Mouse (Mus musculus): ENCODE results near the gene Plcl2.
A peak's percentile ranks its signal among the peaks of the same experiment; 100 is the strongest.

Plcl2 gene

DNA sequence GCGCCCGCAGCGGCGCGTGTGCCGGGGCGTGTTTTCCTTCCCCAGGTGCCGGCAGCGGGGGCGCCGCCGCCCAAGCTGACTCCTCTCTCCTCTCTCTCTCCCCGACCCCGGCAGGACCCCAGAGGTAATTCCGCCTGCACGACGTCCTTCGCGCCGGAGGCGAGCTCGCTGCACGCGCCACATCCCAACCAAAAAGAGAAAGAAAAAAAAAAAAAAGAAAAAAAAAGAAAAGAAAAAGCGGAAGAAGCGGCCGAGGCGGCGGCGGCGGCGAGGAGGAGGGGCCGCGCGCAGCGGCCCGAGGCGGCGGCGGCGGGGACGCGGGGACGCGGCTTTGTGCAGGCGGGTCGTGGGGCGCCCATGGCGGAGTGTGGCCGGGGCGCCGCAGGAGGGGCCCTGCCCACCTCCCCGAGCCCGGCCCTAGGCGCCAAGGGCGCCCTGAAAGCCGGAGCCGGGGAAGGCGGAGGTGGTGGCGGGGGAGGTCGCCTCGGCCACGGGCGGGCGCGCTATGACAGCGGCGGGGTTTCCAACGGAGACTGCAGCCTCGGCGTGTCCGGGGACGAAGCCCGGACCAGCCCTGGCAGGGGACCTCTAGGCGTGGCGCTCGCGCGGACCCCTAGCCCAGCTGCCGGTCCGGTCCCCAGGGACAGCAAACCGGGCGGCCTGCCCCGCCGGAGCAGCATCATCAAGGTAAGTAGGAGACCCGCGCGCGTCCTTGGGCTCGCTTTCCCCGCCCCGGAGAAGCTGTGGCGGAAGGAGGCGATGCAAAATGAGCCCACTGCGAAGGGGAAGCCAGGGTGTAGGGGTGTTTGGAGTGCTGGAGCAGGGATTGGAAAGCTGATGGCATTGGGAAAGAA lies at the start of gene Plcl2:
Gene Plcl2 (plus strand): TSS at position 153 of the 854 bp plus-strand sequence.
- peak; percentile 76 for DNase-seq (ENCODE audit: low read depth, low spot score)

- no peak for DNase-seq (ENCODE audit: low read depth, low spot score)
Observed at GRCm38 (mm10) chr17:50460301-50460700, 48.9 kb upstream of the Plcl2 start.

DNA sequence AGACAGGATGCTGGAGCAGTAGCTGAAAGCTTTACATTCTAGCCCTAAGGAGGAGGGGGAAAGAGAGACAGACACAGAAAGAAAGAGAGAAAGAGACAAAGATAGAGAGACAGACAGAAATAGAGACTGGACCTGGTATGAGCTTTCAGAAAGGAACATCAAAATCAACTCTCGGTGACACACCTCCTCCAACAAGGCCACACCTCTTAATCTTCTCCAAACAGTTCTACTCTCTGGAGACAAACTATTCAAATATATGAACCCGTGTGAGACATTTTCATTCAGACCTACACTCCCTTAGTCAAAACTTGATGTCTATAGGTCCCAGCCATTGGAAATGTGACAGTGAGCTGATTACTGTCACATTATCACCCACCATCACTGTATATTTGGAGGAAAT lies 41.8 kb upstream of the Plcl2 start:
- no peak for DNase-seq (ENCODE audit: low read depth, low spot score)

DNA sequence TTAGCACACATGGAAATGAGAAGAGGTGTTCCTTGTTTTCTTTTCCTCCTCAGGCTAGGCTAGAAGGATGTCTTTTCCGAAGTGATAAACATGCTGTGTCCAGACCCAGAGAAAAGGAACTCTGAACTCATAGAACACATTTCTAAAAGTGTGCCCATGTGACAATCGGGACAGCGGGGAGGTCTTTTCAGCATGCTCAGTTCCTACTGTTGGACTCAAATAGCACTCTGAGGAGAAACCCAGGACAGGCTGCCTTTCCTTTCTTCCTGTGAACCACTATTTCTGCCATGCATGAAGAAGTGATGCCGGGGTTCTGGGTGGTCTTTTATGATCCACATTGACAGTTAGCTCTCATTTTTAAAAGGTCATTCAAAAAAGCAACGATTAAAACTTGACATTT lies 40.1 kb upstream of the Plcl2 start:
- no peak for DNase-seq (ENCODE audit: low read depth, low spot score)

DNA sequence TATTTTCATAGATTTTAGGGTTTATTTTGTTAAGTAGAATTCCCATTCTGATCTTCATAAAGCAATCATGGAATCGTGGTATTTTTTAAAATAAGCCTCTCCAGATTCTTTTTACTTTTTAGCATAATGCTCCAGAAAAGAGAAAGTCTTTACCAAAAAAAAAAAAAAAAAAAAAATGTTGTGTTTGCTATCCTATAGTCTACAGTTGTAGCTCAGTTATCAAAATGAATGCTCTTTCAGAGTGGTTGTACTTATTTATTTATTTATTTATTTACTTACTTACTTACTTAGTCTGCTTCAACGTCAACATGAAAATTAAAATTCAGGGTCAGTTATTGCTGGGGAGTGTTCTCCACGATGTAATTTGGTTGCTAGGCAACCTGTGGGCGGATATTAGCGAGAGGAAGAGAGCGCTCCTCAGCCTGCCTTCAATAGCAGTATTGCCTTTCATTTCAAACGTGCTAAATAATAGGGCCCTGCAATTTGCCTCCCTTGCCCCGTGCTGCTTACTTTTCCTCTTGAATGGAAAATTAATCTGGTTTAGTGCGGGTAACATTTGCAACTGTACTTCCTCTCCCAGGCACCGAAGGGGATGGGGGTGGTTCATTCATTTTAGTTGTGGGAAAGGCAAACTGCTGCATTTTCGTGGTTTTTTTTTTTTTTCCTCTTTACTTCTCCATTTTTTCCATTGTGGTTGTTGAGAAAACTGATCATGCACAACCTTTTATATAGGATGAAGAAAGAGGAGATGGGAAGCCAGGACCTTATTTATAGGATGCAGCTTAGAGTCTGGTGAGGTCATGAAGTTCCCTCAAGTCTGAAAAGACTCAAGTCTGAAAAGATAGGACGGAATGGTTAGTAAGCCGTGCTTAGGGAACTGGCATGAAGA lies 39.4 kb upstream of the Plcl2 start:
- peak; percentile 9 for DNase-seq (ENCODE audit: low read depth, low spot score)

GRCm38 (mm10) chr17:50470432-50471078 lies 38.6 kb upstream of the Plcl2 start:
- DNase-seq (ENCODE audit: low read depth, low spot score): peak; percentile 11

GRCm38 (mm10) chr17:50471230-50471629 lies 38.0 kb upstream of the Plcl2 start:
- no peak for DNase-seq (ENCODE audit: low read depth, low spot score)

DNA sequence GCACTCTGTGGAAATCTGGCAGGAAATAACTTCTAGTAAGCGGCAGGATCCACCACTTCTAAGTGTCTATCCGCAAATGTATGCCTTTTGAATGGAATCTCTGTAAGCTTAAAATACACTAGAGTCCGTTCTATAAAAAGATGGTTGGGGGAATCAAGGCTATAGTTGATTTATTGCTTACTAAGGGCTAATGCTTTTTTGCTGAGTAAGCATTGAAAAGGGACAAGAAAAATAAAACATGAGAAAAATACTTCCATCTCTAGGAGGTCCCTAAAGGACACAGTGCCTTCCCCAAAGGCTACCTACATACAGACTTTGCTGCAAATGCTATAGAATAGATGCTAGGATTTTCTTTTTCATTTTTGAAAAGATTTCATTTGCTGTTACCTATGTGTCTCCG lies 31.9 kb upstream of the Plcl2 start:
- DNase-seq (ENCODE audit: low read depth, low spot score): no peak

DNA sequence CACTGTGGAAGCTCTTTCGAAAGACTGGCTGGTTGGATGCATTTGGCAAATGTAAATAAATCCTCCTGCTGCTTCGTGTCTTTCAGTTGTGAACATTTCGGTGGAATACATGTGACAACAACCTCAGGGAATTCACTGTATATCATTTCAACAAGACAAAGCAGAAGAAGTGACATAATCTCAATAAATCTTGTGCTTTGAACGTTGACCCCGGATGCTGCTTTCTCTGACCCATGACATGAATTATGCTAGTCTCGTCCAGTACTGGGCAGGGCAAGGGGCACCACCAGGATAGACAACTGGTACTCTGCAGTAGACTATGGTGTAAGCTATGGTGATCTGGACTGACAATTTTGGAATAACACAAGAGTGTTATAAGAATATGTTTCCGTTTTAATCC lies 28.3 kb upstream of the Plcl2 start:
- no peak for DNase-seq (ENCODE audit: low read depth, low spot score)

DNA sequence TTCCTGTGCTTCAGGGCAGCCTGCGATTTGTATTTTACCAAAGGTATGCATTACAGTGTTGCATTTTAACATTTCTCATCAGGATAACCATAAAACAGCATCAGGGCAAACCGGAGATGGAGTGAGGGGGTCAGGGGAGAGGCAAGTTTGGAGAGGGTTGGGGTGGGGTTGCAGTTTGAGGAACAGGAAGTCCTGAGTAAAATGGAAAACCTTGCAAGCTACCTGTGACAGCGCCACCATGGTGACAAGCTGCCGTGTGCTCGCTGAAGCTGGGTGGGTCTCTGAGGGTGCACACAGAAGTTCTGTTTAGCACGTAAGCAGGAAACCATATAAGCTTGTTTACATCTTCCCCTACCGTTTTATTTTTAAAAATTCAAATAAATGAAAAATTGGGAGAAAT lies 25.5 kb upstream of the Plcl2 start:
- no peak for DNase-seq (ENCODE audit: low read depth, low spot score)

- DNase-seq (ENCODE audit: low read depth, low spot score): no peak
Observed at GRCm38 (mm10) chr17:50484981-50485380, 24.2 kb upstream of the Plcl2 start.

DNA sequence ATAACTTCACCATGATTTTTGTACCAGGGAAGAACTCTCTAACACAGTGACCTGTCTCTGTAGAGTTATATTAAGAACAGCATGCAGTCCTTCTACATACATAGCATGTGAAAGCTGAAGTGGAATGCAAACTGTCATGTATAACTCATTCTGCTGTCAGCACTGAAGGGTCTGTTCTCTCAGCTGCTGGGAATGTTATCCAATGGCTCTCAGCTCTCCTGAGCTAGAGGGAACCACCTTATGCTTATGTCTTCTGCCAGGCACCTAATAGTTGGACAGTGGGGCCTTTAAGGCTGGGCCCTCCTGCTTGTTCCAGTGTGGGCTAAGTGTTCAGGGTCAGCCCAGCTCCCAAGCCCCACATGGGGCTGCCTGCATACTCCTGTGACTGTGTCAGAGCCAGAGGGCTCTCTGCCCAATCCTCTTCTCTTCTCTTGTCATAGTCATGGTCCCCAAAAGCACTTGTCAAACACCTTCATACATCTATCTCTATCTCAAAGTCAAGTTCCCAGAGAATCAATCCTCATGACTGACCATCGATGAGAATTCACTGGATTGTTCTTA lies 22.1 kb upstream of the Plcl2 start:
- DNase-seq (ENCODE audit: low read depth, low spot score): no peak

DNA sequence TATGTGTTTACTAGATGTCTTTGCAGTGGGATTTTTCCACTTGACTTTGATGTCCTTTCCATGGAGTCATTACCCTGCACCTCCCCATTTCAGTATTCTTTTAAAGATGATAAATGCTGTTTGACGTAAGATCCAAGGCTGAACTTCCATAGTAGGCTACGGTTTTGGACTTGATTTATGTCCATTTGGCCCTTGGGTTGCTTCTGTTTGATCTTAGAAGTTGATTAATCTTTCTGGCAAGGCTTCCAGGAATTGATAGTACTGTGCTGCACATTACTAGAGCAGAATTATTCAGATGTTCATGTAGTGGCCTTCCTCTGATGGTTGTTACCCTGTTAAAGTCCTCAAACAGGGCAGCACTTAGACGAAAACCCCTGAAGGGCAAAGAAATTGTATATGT lies 21.5 kb upstream of the Plcl2 start:
- DNase-seq (ENCODE audit: low read depth, low spot score): no peak

DNA sequence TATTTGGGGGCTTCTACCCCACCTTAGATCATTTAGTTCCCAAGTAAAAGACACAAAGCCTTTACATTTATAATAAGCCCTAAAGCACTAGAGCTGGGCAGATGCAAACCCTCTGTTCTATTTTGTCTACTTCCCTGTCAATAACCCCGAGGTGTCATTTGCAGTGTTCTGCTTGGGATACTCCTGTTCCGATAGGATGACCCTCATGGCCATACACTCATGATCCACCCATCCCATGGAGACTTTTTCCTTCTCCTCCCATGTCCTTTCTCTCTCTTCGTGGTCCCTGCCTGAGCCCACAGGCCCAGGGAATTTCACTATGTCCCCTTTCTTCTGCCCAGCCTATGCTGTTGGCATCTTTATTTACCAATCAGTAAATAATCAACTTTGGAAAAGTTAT lies 20.8 kb upstream of the Plcl2 start:
- no peak for DNase-seq (ENCODE audit: low read depth, low spot score)

- DNase-seq (ENCODE audit: low read depth, low spot score): no peak
Observed at GRCm38 (mm10) chr17:50488895-50489294, 20.3 kb upstream of the Plcl2 start.

DNA sequence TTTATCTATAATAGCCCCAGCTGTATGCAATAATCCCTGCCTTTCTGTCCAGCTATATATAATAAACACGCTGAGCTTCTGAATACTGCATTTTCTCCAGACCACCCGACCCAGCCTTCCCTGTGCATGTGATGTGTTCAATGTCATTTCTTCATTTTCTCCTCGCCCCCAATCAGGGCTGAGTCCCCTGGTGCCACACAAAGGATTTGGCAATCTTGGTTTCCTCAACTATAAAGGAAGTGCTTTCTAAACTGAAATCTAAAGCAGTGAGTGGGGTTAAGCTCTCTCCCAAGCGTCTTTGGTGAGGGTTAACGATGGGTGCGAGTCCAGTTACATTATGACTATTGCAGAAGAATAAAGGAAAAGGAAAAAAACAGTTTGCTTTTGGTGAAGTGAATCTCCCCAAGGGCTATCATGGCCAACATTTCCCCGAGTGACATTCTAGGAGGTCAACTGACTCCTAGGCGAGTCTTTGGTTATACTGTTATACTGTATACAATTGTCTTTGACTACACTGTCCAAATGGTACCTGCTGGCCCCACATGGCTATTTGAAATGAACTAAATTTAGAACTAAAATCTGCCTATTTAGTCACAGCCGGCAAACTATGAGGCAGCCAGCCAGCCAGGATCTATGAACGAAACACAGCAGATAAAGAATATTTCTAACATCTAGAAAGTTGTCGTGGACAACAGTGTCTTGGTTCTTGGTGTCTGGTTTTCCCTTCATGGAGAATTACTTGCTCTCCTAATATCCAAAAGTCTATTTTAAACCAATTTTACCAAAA lies 18.4 kb upstream of the Plcl2 start:
- no peak for DNase-seq (ENCODE audit: low read depth, low spot score)

- no peak for DNase-seq (ENCODE audit: low read depth, low spot score)
Observed at GRCm38 (mm10) chr17:50491496-50491895, 17.7 kb upstream of the Plcl2 start.

- DNase-seq (ENCODE audit: low read depth, low spot score): no peak
Observed at GRCm38 (mm10) chr17:50495216-50495889, 13.8 kb upstream of the Plcl2 start.

- DNase-seq (ENCODE audit: low read depth, low spot score): no peak
Observed at GRCm38 (mm10) chr17:50498062-50498697, 11.0 kb upstream of the Plcl2 start.

Measured in ZHBTc4 (cell line).